Mouse (Mus musculus): Measurements from ENCODE around the gene Impg2. TPM values are rescaled to one million over a fixed set of nuclear protein-coding genes. Genes with fewer than 3 reads are reported as not detected.

The Impg2 gene
- 0.23 and 0.27 TPM in 2 replicates for polyA plus RNA-seq (2015; fragmentation: Nextera tagmentation; extraction: Ambion mirVana)

DNA sequence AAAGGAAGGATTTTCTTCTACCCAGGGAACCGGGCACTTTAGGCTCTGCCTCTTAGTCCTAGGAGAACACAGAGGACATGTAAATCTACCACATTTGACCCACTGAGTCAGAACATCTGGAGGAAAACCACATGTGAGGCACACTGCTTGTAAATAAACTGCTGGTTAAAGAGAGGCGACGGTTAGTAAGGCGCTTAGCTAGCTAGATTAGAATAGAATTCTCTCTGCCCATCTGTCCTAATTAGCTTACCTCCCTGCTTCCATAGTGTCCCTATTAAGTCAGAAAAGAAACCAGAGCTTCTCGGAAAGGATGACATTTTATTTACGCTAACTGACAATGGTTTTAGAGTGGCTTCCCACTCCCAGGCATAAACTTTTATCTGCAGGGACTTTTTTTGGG, at the start of gene Impg2:
Impg2 (plus strand) TSS at position 263 of the 400 bp plus-strand sequence.
- Histone ChIP-seq H3K27ac (no peak within 1 kb of the TSS), H3K36me3 (replicated peaks) (no peaks in the 10 kb centered on the region), H3K9me3 (no peaks in the 10 kb centered on the region), H3K4me1 (no peaks in the 10 kb centered on the region), H3K27me3 (replicated peaks) (no peaks in the 10 kb centered on the region), H3K4me3 (no peak within 1 kb of the TSS), H3K4me2 (no peak within 1 kb of the TSS), H3K9ac (no peak within 1 kb of the TSS)
- no peak for ATAC-seq (replicated peaks)
- 56% methylated on average over 6 of the region's 6 CpGs for WGBS

DNA sequence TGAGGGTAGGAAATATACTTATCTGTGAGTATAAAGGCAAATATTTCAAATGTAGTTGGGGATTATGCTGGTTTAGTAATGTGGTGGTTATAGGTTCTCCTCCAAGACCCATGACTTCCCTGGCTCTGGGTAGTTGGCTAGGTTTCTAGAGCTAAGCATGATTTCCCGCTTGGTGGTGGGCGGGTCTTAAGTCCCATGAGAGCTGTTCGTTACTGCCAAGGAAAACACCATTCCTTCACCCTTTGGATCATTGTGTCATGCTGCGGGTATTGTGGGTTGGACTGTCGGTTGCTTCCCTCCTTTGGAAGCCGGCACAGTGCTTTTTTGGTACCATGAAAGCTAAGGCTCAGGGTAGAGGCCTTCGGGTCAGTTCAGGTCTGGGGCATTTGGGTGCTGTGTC, 40.6 kb upstream of the Impg2 start:
- Histone ChIP-seq H3K27ac (no peak overlapping the region), H3K9me3 (no peaks in the 10 kb centered on the region), H3K27me3 (replicated peaks) (no peaks in the 10 kb centered on the region), H3K4me2 (no peak overlapping the region), H3K36me3 (replicated peaks) (peaks cover 16% of the 10 kb centered on the region), H3K4me3 (no peak overlapping the region), H3K9ac (no peak overlapping the region), H3K4me1 (no peaks in the 10 kb centered on the region)
- 89% methylated on average over 7 of the region's 7 CpGs for WGBS
- ATAC-seq (replicated peaks): no peak

DNA sequence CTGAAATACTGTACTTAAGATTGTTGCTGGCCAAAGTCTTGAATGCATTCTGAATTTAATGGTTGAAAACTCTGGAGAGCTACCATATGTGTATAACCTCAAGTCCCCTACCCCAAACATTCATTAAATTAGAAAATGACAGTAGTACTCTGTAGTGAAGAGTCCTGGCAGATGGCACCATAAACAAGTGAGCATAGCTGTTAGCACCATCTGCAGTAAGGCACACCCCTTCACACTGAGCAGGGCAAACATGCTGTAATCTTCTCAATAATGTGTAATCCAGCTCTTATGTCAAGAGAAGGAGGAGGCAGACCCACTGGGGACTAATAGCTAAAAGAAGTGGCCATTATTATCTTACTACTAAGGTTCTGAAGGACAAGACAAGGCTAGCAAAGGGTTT, 33.9 kb upstream of the Impg2 start:
- Histone ChIP-seq H3K4me2 (no peak overlapping the region), H3K9me3 (no peaks in the 10 kb centered on the region), H3K9ac (no peak overlapping the region), H3K27me3 (replicated peaks) (no peaks in the 10 kb centered on the region), H3K36me3 (replicated peaks) (peaks cover 27% of the 10 kb centered on the region), H3K27ac (no peak overlapping the region), H3K4me3 (no peak overlapping the region), H3K4me1 (no peaks in the 10 kb centered on the region)
- no peak for ATAC-seq (replicated peaks)

DNA sequence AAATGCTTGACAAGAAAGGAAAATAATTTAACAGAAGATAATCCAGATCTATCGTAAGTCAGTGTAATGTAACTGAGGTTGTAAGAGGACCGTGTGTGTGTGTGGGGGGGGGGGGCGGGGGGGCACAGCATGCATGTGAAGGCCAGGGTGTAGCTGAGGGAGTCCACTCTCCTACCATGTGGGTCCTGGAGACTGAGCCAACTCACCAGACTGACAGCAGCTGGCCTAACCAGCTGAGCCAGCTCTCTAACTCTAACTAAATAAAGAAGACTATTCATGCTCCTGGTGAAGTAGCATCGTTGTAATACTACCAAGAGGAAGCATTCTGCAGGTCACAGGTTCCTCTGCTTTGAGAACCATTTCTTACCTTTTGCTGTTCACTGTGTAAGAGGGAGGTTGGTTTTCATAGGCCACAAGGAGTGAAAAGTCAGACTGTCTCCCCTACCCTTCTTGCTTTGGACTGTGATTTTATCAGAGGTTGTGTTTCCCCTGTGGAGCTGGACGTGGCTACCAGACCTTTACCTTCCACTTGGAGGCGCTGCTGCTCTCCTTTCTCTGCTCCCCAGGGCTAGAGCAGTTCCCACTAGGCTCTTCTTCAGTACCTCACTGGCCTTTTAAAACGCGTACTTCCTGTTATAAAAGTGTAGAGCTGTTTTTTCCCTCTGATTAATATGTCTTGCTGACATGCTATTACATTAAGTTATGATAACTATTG, 28.1 kb upstream of the Impg2 start:
- Histone ChIP-seq H3K9me3 (no peaks in the 10 kb centered on the region), H3K36me3 (replicated peaks) (peaks cover 28% of the 10 kb centered on the region), H3K9ac (no peak overlapping the region), H3K4me2 (no peak overlapping the region), H3K27ac (no peak overlapping the region), H3K27me3 (replicated peaks) (no peaks in the 10 kb centered on the region), H3K4me3 (no peak overlapping the region), H3K4me1 (no peaks in the 10 kb centered on the region)
- WGBS: 68% methylated on average over 8 of the region's 8 CpGs
- no peak for ATAC-seq (replicated peaks)

DNA sequence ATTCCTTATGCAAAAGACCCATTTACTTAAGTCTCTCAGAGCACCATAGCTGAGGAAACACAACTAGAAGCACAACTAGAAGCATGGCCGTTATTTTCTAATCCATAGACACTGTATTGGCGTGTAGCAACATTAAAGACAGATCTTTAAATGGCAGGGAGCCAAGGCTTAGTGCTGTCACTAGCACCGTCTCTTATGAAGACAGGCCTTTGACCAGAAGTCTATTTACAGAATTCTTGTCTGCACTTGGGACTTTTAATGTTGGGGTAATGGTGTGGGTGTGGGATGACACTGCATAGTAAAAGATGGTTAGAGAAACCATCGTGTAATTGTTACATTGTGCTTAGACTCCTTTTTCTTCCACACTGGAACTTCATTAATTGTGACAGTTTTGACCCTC, 17.2 kb upstream of the Impg2 start:
- WGBS: 85% methylated on average over 4 of the region's 4 CpGs
- peaks cover 41% of the 10 kb centered on the region for H3K36me3 ChIP-seq (replicated peaks)
- no peak for ATAC-seq (replicated peaks)
- no peak overlapping the region for H3K4me2 ChIP-seq
- H3K27ac ChIP-seq: no peak overlapping the region
- no peak overlapping the region for H3K4me3 ChIP-seq
- no peaks in the 10 kb centered on the region for H3K9me3 ChIP-seq
- no peaks in the 10 kb centered on the region for H3K4me1 ChIP-seq
- H3K9ac ChIP-seq: no peak overlapping the region
- H3K27me3 ChIP-seq (replicated peaks): no peaks in the 10 kb centered on the region

DNA sequence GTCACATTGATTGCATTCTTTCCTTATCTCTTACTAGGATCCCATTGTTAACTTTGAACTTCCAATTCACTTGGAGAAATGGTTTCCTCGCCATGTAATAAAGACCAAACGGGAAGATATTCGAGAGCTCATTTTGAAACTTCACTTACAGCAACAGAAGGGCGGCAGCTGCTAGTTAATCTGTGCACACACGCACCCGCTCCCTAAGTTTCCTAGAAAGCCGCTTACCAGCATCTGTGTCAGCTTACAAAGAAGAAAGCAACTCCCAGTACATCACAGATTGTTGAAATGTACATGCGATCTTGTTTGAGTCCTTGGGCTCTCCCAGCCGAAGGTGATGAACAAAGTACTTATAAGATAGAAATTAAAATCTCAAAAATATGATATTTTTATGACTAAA, 15.9 kb upstream of the Impg2 start:
- Histone ChIP-seq H3K4me2 (no peak overlapping the region), H3K9me3 (no peaks in the 10 kb centered on the region), H3K27ac (no peak overlapping the region), H3K27me3 (replicated peaks) (no peaks in the 10 kb centered on the region), H3K36me3 (replicated peaks) (peaks cover 30% of the 10 kb centered on the region), H3K4me1 (no peaks in the 10 kb centered on the region), H3K9ac (no peak overlapping the region), H3K4me3 (no peak overlapping the region)
- 88% methylated on average over 9 of the region's 9 CpGs for WGBS
- no peak for ATAC-seq (replicated peaks)

DNA sequence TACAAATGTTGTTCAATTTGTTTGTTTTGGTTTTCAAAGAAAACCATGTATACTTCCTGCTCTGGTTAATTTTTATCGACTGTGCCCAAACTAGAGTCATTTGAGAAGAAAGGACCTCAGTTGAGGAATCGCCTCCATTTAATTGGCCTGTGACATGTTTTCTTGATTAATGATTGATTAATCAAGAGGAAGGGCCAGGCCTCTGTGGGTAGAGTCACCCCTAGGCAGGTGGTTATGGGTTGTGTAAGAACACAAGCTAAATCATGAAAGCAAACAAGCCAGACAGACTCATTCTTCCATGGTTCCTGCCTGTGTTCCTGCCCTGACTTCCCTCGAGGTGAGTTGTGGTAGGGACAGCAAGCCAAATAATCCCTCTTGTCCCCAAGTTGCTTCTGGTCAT, 8.6 kb downstream of the Impg2 start:
- Histone ChIP-seq H3K27me3 (replicated peaks) (no peaks in the 10 kb centered on the region), H3K4me3 (no peak overlapping the region), H3K36me3 (replicated peaks) (no peaks in the 10 kb centered on the region), H3K9me3 (no peaks in the 10 kb centered on the region), H3K9ac (no peak overlapping the region), H3K4me2 (no peak overlapping the region), H3K27ac (no peak overlapping the region), H3K4me1 (no peaks in the 10 kb centered on the region)
- no peak for ATAC-seq (replicated peaks)
- 89% methylated on average over 3 of the region's 3 CpGs for WGBS

DNA sequence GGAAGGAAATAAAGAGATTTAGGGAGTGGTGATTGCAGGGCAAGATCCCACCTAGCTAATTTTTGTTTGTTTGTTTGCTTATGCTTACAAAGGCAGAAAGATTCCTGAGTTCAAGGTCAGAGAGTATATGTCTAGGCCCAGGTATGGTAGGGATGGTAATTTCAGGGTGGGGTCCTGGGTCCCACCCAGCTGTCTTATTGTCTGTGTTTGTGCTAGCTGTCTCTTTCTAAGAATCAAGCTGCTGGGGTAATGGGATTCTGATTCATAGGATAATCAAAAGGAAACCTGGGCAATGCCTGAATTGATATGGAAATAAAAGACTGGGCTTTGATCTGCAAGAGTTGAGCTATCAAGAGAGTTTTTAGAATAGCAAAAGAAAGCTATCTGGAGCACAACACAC, 23.6 kb downstream of the Impg2 start:
- Histone ChIP-seq H3K36me3 (replicated peaks) (0 out of 2 replicates have a peak, but pooled peaks cover 3% of the 10 kb centered on the region), H3K4me2 (no peak overlapping the region), H3K4me3 (no peak overlapping the region), H3K27me3 (replicated peaks) (no peaks in the 10 kb centered on the region), H3K4me1 (no peaks in the 10 kb centered on the region), H3K9me3 (no peaks in the 10 kb centered on the region), H3K9ac (no peak overlapping the region), H3K27ac (no peak overlapping the region)
- no peak for ATAC-seq (replicated peaks)

DNA sequence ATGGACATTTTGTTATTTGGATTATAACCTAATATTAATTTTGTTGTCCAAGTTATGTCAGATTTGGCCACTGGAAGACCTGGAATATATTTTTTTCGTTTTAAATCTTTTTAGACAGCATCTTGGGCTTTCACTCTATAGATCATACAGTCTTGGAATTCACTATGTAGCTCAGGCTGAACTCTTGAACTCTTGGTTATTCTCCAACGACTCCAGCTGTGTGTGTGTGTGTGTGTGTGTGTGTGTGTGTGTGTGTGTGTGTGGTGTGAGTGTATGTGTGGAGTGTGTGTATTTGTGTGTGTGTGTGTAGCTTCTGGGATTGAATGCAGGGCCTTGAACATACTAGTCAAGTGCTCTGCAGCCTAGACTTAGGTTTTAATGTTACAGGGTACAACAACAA, 25.3 kb downstream of the Impg2 start:
- 0 out of 2 replicates have a peak, but pooled peaks cover 3% of the 10 kb centered on the region for H3K36me3 ChIP-seq (replicated peaks)
- no peak overlapping the region for H3K4me2 ChIP-seq
- H3K27me3 ChIP-seq (replicated peaks): no peaks in the 10 kb centered on the region
- no peak for ATAC-seq (replicated peaks)
- H3K4me1 ChIP-seq: no peaks in the 10 kb centered on the region
- H3K9ac ChIP-seq: no peak overlapping the region
- WGBS: 74% methylated on average over 2 of the region's 2 CpGs
- no peaks in the 10 kb centered on the region for H3K9me3 ChIP-seq
- H3K4me3 ChIP-seq: no peak overlapping the region
- no peak overlapping the region for H3K27ac ChIP-seq

DNA sequence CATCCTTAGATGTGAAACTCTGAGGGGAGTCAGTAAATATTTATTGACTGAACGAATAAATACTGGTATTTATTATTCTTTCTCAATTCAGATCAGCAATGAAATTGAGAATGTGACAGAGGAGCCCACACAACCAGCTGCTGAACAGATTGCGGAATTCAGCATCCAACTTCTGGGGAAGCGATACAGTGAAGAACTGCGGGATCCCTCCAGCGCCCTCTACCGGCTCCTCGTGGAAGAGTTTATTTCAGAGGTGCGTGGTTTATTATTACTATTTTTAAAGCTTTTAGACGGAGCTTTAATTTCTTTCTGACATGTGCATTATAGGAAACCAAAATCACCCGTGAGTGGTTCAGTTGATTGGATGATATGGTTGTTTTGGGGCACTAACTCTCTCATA, 27.2 kb downstream of the Impg2 start:
- H3K36me3 ChIP-seq (replicated peaks): no peaks in the 10 kb centered on the region
- no peaks in the 10 kb centered on the region for H3K9me3 ChIP-seq
- H3K4me2 ChIP-seq: no peak overlapping the region
- H3K9ac ChIP-seq: no peak overlapping the region
- no peak overlapping the region for H3K4me3 ChIP-seq
- no peak for ATAC-seq (replicated peaks)
- no peaks in the 10 kb centered on the region for H3K4me1 ChIP-seq
- H3K27ac ChIP-seq: no peak overlapping the region
- 63% methylated on average over 10 of the region's 10 CpGs for WGBS
- no peaks in the 10 kb centered on the region for H3K27me3 ChIP-seq (replicated peaks)

DNA sequence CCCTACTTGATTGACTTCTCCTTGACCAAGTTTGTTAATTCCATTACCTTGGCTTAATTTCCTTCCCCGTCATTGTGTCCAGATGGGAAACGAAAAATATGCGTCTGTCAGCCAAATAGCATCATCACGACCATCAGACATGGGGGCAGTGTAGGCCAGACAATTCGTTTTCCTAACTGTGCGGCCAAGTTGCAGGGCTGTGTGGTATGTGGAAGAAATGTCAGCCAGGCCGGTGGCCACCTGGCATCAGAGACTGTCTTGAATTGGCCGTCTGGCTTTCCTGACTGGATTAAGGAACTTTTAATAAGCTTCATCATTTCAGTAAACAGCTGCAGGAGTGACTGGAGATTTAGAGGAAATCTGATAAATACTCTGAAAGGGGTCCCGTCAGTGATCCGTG, 28.6 kb downstream of the Impg2 start:
- ATAC-seq (replicated peaks): no peak
- Histone ChIP-seq H3K36me3 (replicated peaks) (no peaks in the 10 kb centered on the region), H3K27me3 (replicated peaks) (no peaks in the 10 kb centered on the region), H3K9ac (no peak overlapping the region), H3K4me3 (no peak overlapping the region), H3K4me1 (no peaks in the 10 kb centered on the region), H3K27ac (no peak overlapping the region), H3K9me3 (no peaks in the 10 kb centered on the region), H3K4me2 (no peak overlapping the region)
- 89% methylated on average over 10 of the region's 10 CpGs for WGBS

DNA sequence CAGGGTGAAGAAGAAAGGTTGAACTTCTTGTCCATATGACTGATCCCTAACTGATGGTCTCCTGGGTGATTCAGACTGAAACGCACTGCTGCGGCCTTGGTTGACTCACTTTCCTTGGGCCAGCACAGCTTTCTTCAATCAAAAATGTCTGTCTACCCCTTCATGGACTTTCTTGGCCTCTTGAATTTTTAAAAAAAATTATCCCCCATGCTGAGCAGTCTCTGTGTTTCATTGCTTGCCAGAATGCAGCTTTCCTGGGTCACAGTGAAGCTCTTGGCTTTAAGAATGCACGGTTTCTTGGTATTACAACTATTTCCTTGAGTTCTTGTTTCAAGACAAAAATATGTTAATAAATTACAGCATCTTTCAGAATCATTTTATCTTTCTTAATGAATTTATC, 41.9 kb downstream of the Impg2 start:
- ATAC-seq (replicated peaks): no peak
- no peak overlapping the region for H3K4me3 ChIP-seq
- no peak overlapping the region for H3K9ac ChIP-seq
- no peaks in the 10 kb centered on the region for H3K36me3 ChIP-seq (replicated peaks)
- no peaks in the 10 kb centered on the region for H3K4me1 ChIP-seq
- no peaks in the 10 kb centered on the region for H3K27me3 ChIP-seq (replicated peaks)
- 97% methylated on average over 3 of the region's 3 CpGs for WGBS
- H3K4me2 ChIP-seq: no peak overlapping the region
- no peaks in the 10 kb centered on the region for H3K9me3 ChIP-seq
- H3K27ac ChIP-seq: no peak overlapping the region

DNA sequence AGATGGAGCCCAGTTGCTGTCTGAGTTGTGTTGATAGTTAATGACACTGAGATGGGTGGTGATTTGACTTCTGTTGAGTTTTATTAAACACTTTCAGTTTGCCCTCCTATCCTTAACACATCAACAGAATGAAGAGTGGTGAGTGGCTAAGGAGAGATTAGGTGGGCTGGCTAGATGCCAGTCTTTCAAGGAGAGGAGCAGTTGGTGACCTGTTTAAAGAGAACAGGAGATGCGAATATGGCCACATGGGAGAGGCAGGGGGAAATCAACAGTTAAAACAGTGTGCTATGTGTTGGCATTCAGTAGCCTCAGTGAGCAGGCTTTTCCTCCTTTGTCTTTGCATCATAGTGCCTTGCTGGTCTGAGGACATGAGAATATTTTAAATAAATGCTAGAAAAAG, 69.8 kb downstream of the Impg2 start:
- Histone ChIP-seq H3K9me3 (no peaks in the 10 kb centered on the region), H3K9ac (no peak overlapping the region), H3K27me3 (replicated peaks) (no peaks in the 10 kb centered on the region), H3K4me3 (no peak overlapping the region), H3K4me2 (no peak overlapping the region), H3K4me1 (no peaks in the 10 kb centered on the region), H3K36me3 (replicated peaks) (no peaks in the 10 kb centered on the region), H3K27ac (no peak overlapping the region)
- ATAC-seq (replicated peaks): no peak
- 82% methylated on average over 1 of the region's 1 CpGs for WGBS

All from midbrain, embryonic 15.5 days (tissue).